Mouse (Mus musculus) E14TG2a.4 (cell line): ENCODE data around the gene C1qbp.

Experiments used
- H3K27me3 ChIP-seq: 2 replicates; pipeline ENCODE4 v1.6.1; 2014; ENCODE audit warnings: low read length, control low read depth; ENCODE audit not compliant: insufficient read depth
- H3K36me3 ChIP-seq: 2 replicates; pipeline ENCODE4 v1.6.1; 2014; ENCODE audit warnings: low read length, control low read depth; ENCODE audit not compliant: insufficient read depth
- H3K4me1 ChIP-seq: replicated peaks from 2 replicates; pipeline ENCODE4 v1.6.1; 2014; ENCODE audit warnings: low read depth, low read length, control low read depth
- H3K4me3 ChIP-seq: replicated peaks from 2 replicates; pipeline ENCODE4 v1.5.1; 2014; ENCODE audit warnings: mild to moderate bottlenecking, low read length
- H3K9me3 ChIP-seq: 2 replicates; pipeline ENCODE4 v1.6.1; 2014; ENCODE audit warnings: low read length, control low read depth
- CTCF ChIP-seq: conservative IDR thresholded peaks from 2 replicates; pipeline ENCODE4 v1.5.1; 2014; ENCODE audit warnings: low read length
- NANOG ChIP-seq: IDR thresholded peaks from 2 replicates; pipeline ENCODE4 v1.6.1; 2014; ENCODE audit warnings: borderline replicate concordance, low read length, mixed read lengths
- POU5F1 ChIP-seq: IDR thresholded peaks from 2 replicates; pipeline ENCODE4 v1.6.1; 2014; ENCODE audit warnings: low read length, borderline replicate concordance

C1qbp gene

GRCm38 (mm10) chr11:70980232-70980631 is 2.6 kb downstream of the C1qbp start:
- Histone ChIP-seq H3K4me3 (peak overlapping the region; percentile 97), H3K4me1 (peaks cover 47% of the 10 kb centered on the region), H3K27me3 (no peaks in the 10 kb centered on the region), H3K9me3 (no peaks in the 10 kb centered on the region), H3K36me3 (peaks cover 82% of the 10 kb centered on the region)
- TF ChIP-seq POU5F1 (no peak), CTCF (no peak), NANOG (no peak)

- Histone ChIP-seq H3K36me3 (peaks cover 97% of the 10 kb centered on the region), H3K4me1 (peaks cover 44% of the 10 kb centered on the region), H3K4me3 (no peak overlapping the region), H3K27me3 (no peaks in the 10 kb centered on the region), H3K9me3 (no peaks in the 10 kb centered on the region)
- TF ChIP-seq POU5F1 (no peak), CTCF (no peak), NANOG (no peak)
Observed at GRCm38 (mm10) chr11:70977293-70977692, 5.5 kb downstream of the C1qbp start.

- peaks cover 39% of the 10 kb centered on the region for H3K4me1 ChIP-seq
- H3K4me3 ChIP-seq = no peak overlapping the region
- H3K36me3 ChIP-seq = peaks cover 86% of the 10 kb centered on the region
- TF ChIP-seq POU5F1 (no peak), NANOG (no peak), CTCF (no peak)
- no peaks in the 10 kb centered on the region for H3K9me3 ChIP-seq
- no peaks in the 10 kb centered on the region for H3K27me3 ChIP-seq
Observed at GRCm38 (mm10) chr11:70975193-70975592, 7.6 kb downstream of the C1qbp start.

- Histone ChIP-seq H3K9me3 (no peaks in the 10 kb centered on the region), H3K4me3 (no peak overlapping the region), H3K27me3 (no peaks in the 10 kb centered on the region), H3K4me1 (peaks cover 28% of the 10 kb centered on the region), H3K36me3 (peaks cover 74% of the 10 kb centered on the region)
- TF ChIP-seq POU5F1 (no peak), CTCF (peak; percentile 39)
Observed at GRCm38 (mm10) chr11:70973947-70974346, 8.9 kb downstream of the C1qbp start.

- Histone ChIP-seq H3K4me3 (no peak overlapping the region), H3K36me3 (peaks cover 67% of the 10 kb centered on the region), H3K4me1 (peaks cover 27% of the 10 kb centered on the region), H3K9me3 (no peaks in the 10 kb centered on the region), H3K27me3 (no peaks in the 10 kb centered on the region)
- TF ChIP-seq POU5F1 = no peak
- no peak for TF ChIP-seq NANOG
- TF ChIP-seq CTCF = no peak
Observed at GRCm38 (mm10) chr11:70972586-70972985, 10.2 kb downstream of the C1qbp start.

GRCm38 (mm10) chr11:70970560-70971540 is 12.0 kb downstream of the C1qbp start:
- peak; percentile 40 for TF ChIP-seq CTCF
- no peak for TF ChIP-seq NANOG
- TF ChIP-seq POU5F1 = no peak
- H3K27me3 ChIP-seq = no peaks in the 10 kb centered on the region
- H3K36me3 ChIP-seq = peaks cover 61% of the 10 kb centered on the region
- H3K4me1 ChIP-seq = peaks cover 32% of the 10 kb centered on the region
- no peaks in the 10 kb centered on the region for H3K9me3 ChIP-seq
- H3K4me3 ChIP-seq = peak overlapping the region; percentile 95

- no peak for TF ChIP-seq CTCF
- TF ChIP-seq POU5F1 = no peak
- no peak for TF ChIP-seq NANOG
- Histone ChIP-seq H3K36me3 (peaks cover 61% of the 10 kb centered on the region), H3K4me1 (peaks cover 40% of the 10 kb centered on the region)
Observed at GRCm38 (mm10) chr11:70969821-70970559, 12.8 kb downstream of the C1qbp start, which contains the start of the genes Nup88 and Rpain. Gene Nup88 (minus strand): TSS chr11:70969973. Gene Rpain (plus strand): TSS chr11:70970213.

GRCm38 (mm10) chr11:70969271-70969794 is 13.5 kb downstream of the C1qbp start:
- Histone ChIP-seq H3K36me3 (peaks cover 61% of the 10 kb centered on the region), H3K9me3 (no peaks in the 10 kb centered on the region), H3K4me3 (peak overlapping the region; percentile 97), H3K4me1 (peaks cover 47% of the 10 kb centered on the region), H3K27me3 (no peaks in the 10 kb centered on the region)
- TF ChIP-seq POU5F1 = no peak
- TF ChIP-seq CTCF = no peak
- TF ChIP-seq NANOG = no peak

More at GRCm38 (mm10) chr11:70969821-70970559, 12.8 kb downstream of the C1qbp start, which contains the start of the genes Nup88 and Rpain:
- Histone ChIP-seq H3K27me3 (no peaks in the 10 kb centered on the region), H3K9me3 (no peaks in the 10 kb centered on the region), H3K4me3 (peak within 1 kb of the TSS; percentile 97)
